Mouse (Mus musculus) lung, embryonic 14.5 days (tissue): ENCODE results near the gene Trim40. TPM values are rescaled to one million over a fixed set of nuclear protein-coding genes. Genes with fewer than 3 reads are reported as not detected.

Experiments used
- ATAC-seq: fragments of 200-750 bp; cut with Nextera tagmentation; 2 replicates; pipeline ENCODE4 v1.8.0; 2017; ENCODE audit warnings: mild to moderate bottlenecking, moderate TSS enrichment, moderate library complexity; ENCODE audit not compliant: insufficient read depth
- DNase-seq: peaks from one replicate; pipeline ENCODE4 v3.0.0-alpha.2; 2015
- H3K27ac ChIP-seq: fragments of 300-500 bp; sonication (generic); 2 replicates; pipeline ENCODE4 v1.5.1; 2014; ENCODE audit warnings: low read depth, mild to moderate bottlenecking, moderate library complexity
- H3K27me3 ChIP-seq: fragments of 300-500 bp; sonication (generic); 2 replicates; pipeline ENCODE4 v1.6.1; 2014; ENCODE audit warnings: low read length, control low read depth; ENCODE audit not compliant: insufficient read depth
- H3K36me3 ChIP-seq: fragments of 300-500 bp; sonication (generic); 2 replicates; pipeline ENCODE4 v1.6.1; 2014; ENCODE audit warnings: control low read depth; ENCODE audit not compliant: insufficient read depth
- H3K4me1 ChIP-seq: fragments of 300-500 bp; sonication (generic); 2 replicates; pipeline ENCODE4 v1.6.1; 2014; ENCODE audit warnings: antibody characterized with exemption, control low read depth; ENCODE audit not compliant: insufficient read depth
- H3K4me2 ChIP-seq: fragments of 300-500 bp; sonication (generic); 2 replicates; pipeline ENCODE4 v1.6.1; 2014; ENCODE audit warnings: mild to moderate bottlenecking
- H3K4me3 ChIP-seq: fragments of 300-500 bp; sonication (generic); 2 replicates; pipeline ENCODE4 v1.5.1; 2014; ENCODE audit warnings: low read depth, low read length
- H3K9ac ChIP-seq: fragments of 300-500 bp; sonication (generic); 2 replicates; pipeline ENCODE4 v1.6.1; 2014
- H3K9me3 ChIP-seq: fragments of 300-500 bp; sonication (generic); 2 replicates; pipeline ENCODE4 v1.6.1; 2016; ENCODE audit warnings: low read depth, low read length, control low read depth
- CTCF ChIP-seq: IDR thresholded peaks from 2 replicates; pipeline ENCODE4 v1.5.1; 2016; ENCODE audit warnings: antibody characterized with exemption, low read depth
- WGBS: fragments of 180-500 bp; shearing (Covaris S2); extraction: QIAGEN DNeasy Blood & Tissue Kit; methylation state at CpG from one replicate; pipeline ENCODE4 v1.1.7; 2014; 5-methylcytosine and 5-hydroxymethylcytosine counted together
- polyA plus RNA-seq: library from polyadenylated mRNA; unstranded; fragments of >200 nt; fragmentation: Nextera tagmentation; extraction: Ambion mirVana; gene quantifications from 2 replicates; pipeline ENCODE4 v1.2.1, GENCODE M21; 2014

Gene Trim40
- polyA plus RNA-seq, result not detected in 2 replicates

GRCm38 (mm10) chr17:36890073-36890903, at the start of gene Trim40:
Trim40 (minus strand) TSS chr17:36890123.
- 80% methylated on average over 5 of the region's 5 CpGs for WGBS
- DNase-seq, result no peak
- no peak within 1 kb of the TSS for H3K4me2 ChIP-seq
- H3K4me1 ChIP-seq, result no peaks in the 10 kb centered on the region
- H3K9me3 ChIP-seq, result no peaks in the 10 kb centered on the region
- no peak within 1 kb of the TSS for H3K27ac ChIP-seq
- H3K4me3 ChIP-seq, result no peak within 1 kb of the TSS
- TF ChIP-seq CTCF, result no peak
- H3K27me3 ChIP-seq, result no peaks in the 10 kb centered on the region
- no peak within 1 kb of the TSS for H3K9ac ChIP-seq
- H3K36me3 ChIP-seq, result no peaks in the 10 kb centered on the region
- no peak for ATAC-seq

GRCm38 (mm10) chr17:36938056-36938455, 48.1 kb upstream of the Trim40 start:
- Histone ChIP-seq H3K4me3 (no peak overlapping the region), H3K27ac (no peak overlapping the region), H3K27me3 (peaks cover 31% of the 10 kb centered on the region), H3K36me3 (no peaks in the 10 kb centered on the region), H3K4me2 (no peak overlapping the region), H3K9ac (no peak overlapping the region), H3K4me1 (no peaks in the 10 kb centered on the region), H3K9me3 (no peaks in the 10 kb centered on the region)
- 73% methylated on average over 2 of the region's 2 CpGs for WGBS
- DNase-seq (no peak), ATAC-seq (no peak)
- TF ChIP-seq CTCF, result no peak

GRCm38 (mm10) chr17:36931806-36932205, 41.9 kb upstream of the Trim40 start:
- WGBS, result 40% methylated on average over 2 of the region's 2 CpGs
- Histone ChIP-seq H3K36me3 (no peaks in the 10 kb centered on the region), H3K27me3 (0 out of 2 replicates have a peak, but pooled peaks cover 5% of the 10 kb centered on the region), H3K4me1 (no peaks in the 10 kb centered on the region), H3K4me2 (no peak overlapping the region), H3K27ac (no peak overlapping the region), H3K4me3 (no peak overlapping the region), H3K9me3 (no peaks in the 10 kb centered on the region), H3K9ac (no peak overlapping the region)
- peak; percentile 32 for DNase-seq
- no peak for ATAC-seq
- no peak for TF ChIP-seq CTCF

- Histone ChIP-seq H3K4me2 (no peak overlapping the region), H3K9me3 (no peaks in the 10 kb centered on the region), H3K4me3 (no peak overlapping the region), H3K9ac (no peak overlapping the region), H3K36me3 (no peaks in the 10 kb centered on the region), H3K27me3 (0 out of 2 replicates have a peak, but pooled peaks cover 5% of the 10 kb centered on the region), H3K27ac (no peak overlapping the region), H3K4me1 (no peaks in the 10 kb centered on the region)
- TF ChIP-seq CTCF, result no peak
- ATAC-seq, result no peak
- DNase-seq, result no peak
- 72% methylated on average over 4 of the region's 4 CpGs for WGBS
Measured at GRCm38 (mm10) chr17:36931130-36931529, 41.2 kb upstream of the Trim40 start.

GRCm38 (mm10) chr17:36930233-36930632, 40.3 kb upstream of the Trim40 start:
- H3K27ac ChIP-seq, result no peak overlapping the region
- H3K4me2 ChIP-seq, result no peak overlapping the region
- H3K9ac ChIP-seq, result no peak overlapping the region
- H3K27me3 ChIP-seq, result no peaks in the 10 kb centered on the region
- no peaks in the 10 kb centered on the region for H3K36me3 ChIP-seq
- no peak for TF ChIP-seq CTCF
- WGBS, result 59% methylated on average over 6 of the region's 6 CpGs
- H3K4me3 ChIP-seq, result no peak overlapping the region
- no peak for ATAC-seq
- no peak for DNase-seq
- no peaks in the 10 kb centered on the region for H3K9me3 ChIP-seq
- H3K4me1 ChIP-seq, result no peaks in the 10 kb centered on the region

GRCm38 (mm10) chr17:36929236-36929932, 39.5 kb upstream of the Trim40 start:
- DNase-seq (no peak), ATAC-seq (no peak)
- TF ChIP-seq CTCF, result no peak
- H3K4me2 ChIP-seq, result no peak overlapping the region
- H3K9me3 ChIP-seq, result no peaks in the 10 kb centered on the region
- WGBS, result 66% methylated on average over 12 of the region's 12 CpGs
- no peak overlapping the region for H3K9ac ChIP-seq
- H3K4me1 ChIP-seq, result no peaks in the 10 kb centered on the region
- H3K4me3 ChIP-seq, result no peak overlapping the region
- no peak overlapping the region for H3K27ac ChIP-seq
- no peaks in the 10 kb centered on the region for H3K36me3 ChIP-seq
- H3K27me3 ChIP-seq, result no peaks in the 10 kb centered on the region

GRCm38 (mm10) chr17:36927496-36928120, 37.7 kb upstream of the Trim40 start:
- ATAC-seq (no peak), DNase-seq (no peak)
- no peaks in the 10 kb centered on the region for H3K9me3 ChIP-seq
- no peaks in the 10 kb centered on the region for H3K4me1 ChIP-seq
- H3K9ac ChIP-seq, result no peak overlapping the region
- H3K27ac ChIP-seq, result no peak overlapping the region
- H3K27me3 ChIP-seq, result no peaks in the 10 kb centered on the region
- no peak overlapping the region for H3K4me2 ChIP-seq
- no peaks in the 10 kb centered on the region for H3K36me3 ChIP-seq
- no peak for TF ChIP-seq CTCF
- 25% methylated on average over 10 of the region's 10 CpGs for WGBS
- no peak overlapping the region for H3K4me3 ChIP-seq
